Mouse (Mus musculus): ENCODE data around the gene Snx25.

Gene Snx25

GRCm38 (mm10) chr8:46152064-46153031 lies at the start of gene Snx25:
Gene Snx25 (minus strand): TSS chr8:46152159.
- peak; percentile 90 for DNase-seq

DNA sequence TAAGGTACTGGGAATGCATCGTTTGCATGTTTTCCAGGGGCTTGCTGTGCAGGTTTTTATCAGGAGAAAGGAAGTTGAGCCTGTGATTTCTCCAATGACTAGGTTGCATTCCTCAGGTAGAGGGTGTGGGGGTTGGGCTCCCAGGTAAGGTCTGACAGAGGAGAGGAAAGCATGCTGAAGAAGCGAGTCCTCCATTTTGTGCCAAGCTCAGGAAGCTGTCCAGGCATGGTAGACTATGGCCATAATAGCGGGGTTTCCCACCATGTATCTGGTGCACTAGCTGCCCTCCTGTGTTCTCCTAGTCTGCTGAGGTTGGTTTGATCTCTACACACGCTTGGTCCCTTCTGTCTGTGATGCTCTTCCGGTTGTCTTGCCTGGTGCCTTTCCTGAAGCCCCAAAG lies 45.7 kb upstream of the Snx25 start:
- no peak for DNase-seq

DNA sequence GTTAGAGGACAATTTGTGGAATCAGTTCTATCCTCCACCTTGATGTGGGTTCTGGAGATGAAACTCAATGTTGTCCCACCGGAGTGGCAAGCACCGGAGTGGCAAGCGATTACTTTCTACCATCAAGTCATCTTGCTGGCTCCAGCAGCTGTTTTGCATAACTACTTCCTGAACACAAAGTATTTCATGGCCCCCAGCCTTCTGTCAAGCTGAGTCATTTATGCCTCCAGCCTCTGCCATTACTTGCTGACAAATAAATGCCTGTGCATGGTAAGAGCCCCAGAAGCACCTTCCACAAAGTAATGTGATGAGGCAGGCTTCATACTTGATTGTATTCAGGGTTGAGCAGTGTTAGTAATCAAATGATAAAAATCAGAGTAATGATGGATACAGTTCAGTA lies 44.9 kb upstream of the Snx25 start:
- no peak for DNase-seq

GRCm38 (mm10) chr8:46193100-46193499 lies 41.1 kb upstream of the Snx25 start:
- DNase-seq, result no peak

GRCm38 (mm10) chr8:46185361-46185760 lies 33.4 kb upstream of the Snx25 start:
- peak; percentile 65 for DNase-seq

- no peak for DNase-seq
Observed at GRCm38 (mm10) chr8:46180136-46180535, 28.2 kb upstream of the Snx25 start.

DNA sequence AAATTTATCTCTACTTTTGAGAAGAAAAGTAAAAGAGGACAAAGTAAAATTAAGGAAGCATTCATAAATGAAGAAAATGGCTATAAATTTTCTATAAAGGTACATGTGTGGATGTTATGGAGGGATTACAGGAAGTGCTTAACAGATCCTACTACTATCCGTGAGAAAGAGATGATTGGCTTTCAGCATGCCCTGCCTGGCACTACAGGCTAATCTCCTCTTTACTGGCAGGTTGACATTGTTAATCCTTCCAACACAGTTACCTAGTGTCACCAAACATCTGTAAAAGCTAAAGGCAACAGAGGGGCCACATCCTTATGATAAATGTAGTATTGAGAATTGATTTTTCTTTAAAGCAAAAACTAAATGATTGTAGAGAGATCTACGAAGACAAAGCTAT lies 21.7 kb upstream of the Snx25 start:
- no peak for DNase-seq

- no peak for DNase-seq
Observed at GRCm38 (mm10) chr8:46163870-46164190, 11.9 kb upstream of the Snx25 start.

- DNase-seq, result peak; percentile 97
Observed at GRCm38 (mm10) chr8:46162953-46163869, 11.3 kb upstream of the Snx25 start.

DNA sequence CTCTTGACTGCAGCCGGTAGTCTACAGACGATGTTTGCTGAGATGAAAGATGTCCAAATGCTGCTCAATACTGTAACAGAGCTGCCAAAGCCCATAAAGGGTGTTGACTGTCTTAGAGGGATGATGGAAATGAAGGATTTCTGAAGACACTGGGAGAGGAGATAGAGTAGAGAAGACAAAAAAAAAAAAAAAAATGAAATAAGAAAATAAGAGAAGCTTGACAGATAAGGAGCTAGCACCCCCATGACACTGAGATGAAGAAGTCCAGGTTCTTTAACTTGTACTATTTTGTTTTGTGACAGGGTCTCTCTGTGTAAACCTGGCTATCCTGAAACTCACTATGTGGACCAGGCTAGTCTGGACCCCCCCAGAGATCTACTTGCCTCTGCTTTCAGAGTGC lies 1.1 kb upstream of the Snx25 start:
- DNase-seq, result no peak

DNA sequence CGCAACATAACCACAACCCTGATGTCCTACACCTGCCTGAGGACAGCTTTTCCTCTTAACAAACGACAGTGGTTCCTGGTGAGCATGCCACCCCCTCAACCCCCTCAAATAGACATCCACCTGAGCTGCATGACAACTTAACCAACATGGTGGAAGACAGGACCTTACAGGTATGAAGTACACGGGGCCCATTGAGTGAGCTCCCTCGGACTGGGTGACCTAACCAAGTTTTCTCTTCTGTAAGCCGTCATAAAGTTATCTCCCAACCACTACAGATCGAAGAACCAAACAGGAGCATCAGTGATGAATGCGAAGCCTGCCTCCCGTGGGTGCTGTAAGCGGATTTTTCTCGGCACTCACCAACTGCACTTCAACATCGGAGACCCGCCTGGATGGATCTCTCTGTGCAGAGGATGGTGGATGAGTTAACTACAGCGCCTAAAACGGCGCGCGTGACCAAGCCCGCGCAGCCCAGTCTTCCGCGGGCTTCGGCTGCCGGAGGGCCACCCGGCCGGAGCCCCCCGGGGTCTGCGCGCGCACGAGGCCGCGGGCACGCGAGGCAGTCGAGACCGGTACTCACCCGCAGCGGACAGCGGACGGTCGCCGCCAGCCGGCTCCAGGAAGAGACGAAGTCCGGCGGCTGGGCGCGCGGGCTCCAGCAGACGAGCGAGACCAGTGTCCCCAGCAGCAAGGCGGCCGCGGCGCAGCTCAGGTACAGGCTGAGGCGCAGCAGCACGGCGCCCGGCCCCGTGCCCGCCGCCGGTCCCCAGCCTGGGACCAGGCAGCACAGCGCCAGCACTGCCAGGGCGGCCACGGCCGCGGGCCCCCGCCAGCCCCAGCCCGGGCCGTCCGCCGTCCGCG lies 527 bp downstream of the Snx25 start, which contains the start of gene Cfap97:
Gene Cfap97, plus strand, starts transcription at position 570 of the 861 bp plus-strand sequence.
- peak; percentile 42 for DNase-seq

DNA sequence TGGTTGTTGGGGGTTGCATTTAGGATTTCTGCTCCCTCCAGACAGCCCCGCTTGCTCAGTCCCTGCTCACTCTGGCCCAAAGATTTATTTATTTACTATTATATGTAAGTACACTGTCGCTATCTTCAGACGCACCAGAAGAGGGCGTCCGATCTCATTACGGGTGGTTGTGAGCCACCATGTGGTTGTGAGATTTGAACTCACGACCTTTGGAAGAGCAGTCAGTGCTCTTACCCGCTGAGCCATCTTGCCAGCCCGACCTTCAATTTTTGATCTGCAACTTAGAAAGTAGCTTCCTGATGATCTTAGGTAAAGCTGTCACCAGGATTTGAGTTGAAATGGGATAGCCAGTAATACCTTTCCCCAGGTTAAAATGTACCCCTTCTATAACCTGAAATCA lies 2.2 kb downstream of the Snx25 start:
- no peak for DNase-seq

GRCm38 (mm10) chr8:46149306-46149705 lies 2.7 kb downstream of the Snx25 start:
- no peak for DNase-seq

DNA sequence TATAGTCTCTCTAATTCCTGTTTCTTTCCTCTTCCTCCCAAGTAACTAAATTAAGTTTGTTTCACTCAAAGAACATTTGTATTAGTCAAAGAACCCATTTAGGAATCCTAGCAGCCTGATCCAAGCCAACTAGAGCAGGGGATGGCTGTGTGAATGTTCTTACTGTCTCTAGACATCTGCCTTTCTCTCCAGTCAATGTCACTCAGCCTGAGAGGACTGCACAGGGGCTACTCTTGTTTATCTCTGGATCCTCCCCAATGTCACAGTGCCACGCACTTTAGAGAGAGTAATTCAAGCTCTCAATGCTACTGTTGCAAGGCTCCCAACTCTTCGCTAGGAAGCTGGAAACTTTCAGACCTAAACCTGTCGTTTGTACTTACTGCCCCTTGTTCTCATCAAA lies 5.8 kb downstream of the Snx25 start:
- no peak for DNase-seq

GRCm38 (mm10) chr8:46143924-46144323 lies 8.0 kb downstream of the Snx25 start:
- DNase-seq, result no peak

DNA sequence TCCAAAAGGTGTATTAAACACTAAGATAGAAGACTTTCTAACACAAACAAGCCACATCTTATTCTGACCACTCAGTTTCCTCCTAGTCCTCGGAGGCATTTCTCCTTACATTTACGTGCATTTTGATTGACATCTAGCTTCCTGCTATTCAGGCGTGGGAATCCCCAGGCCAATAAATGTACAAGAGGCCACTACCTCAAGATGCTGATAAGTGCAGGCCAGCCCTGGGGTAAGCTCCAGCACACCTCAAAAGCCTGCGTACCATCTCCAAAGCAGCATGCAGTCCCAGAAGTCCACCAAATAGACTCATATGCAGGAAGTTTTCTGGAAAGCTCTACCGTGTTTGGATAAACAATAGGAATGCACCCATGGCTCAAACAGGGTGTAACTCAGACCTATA lies 8.5 kb downstream of the Snx25 start:
- no peak for DNase-seq

DNA sequence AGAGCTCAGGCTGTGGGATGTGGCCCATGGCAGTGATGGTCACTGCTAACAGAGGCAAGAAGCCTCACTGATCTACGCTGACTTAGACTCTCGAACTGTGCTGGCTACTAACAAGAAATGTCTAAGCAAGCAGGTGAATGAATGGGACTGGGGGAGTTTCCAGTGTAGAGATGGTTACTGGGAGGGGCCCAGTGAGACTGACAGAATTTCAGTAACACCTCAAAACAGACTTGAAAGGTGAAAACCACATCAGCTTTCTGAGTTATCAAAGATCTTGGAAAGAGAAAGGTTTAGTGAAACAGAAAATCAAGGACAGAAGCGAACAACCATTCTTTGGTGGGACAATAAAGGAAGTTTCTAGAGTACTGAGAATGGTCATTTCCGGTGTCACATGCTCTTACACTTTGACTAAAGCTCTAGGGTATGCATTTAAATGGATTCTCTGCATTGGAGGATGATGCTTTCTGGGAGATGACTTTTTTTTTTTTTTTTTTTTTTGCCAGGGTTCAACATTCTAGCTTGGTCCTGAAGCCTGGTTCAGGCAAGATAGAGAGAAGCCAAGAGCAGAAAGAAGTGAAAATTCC lies 9.4 kb downstream of the Snx25 start:
- no peak for DNase-seq

GRCm38 (mm10) chr8:46141688-46142087 lies 10.3 kb downstream of the Snx25 start:
- DNase-seq, result no peak

GRCm38 (mm10) chr8:46140376-46141120 lies 11.4 kb downstream of the Snx25 start:
- peak; percentile 72 for DNase-seq

DNA sequence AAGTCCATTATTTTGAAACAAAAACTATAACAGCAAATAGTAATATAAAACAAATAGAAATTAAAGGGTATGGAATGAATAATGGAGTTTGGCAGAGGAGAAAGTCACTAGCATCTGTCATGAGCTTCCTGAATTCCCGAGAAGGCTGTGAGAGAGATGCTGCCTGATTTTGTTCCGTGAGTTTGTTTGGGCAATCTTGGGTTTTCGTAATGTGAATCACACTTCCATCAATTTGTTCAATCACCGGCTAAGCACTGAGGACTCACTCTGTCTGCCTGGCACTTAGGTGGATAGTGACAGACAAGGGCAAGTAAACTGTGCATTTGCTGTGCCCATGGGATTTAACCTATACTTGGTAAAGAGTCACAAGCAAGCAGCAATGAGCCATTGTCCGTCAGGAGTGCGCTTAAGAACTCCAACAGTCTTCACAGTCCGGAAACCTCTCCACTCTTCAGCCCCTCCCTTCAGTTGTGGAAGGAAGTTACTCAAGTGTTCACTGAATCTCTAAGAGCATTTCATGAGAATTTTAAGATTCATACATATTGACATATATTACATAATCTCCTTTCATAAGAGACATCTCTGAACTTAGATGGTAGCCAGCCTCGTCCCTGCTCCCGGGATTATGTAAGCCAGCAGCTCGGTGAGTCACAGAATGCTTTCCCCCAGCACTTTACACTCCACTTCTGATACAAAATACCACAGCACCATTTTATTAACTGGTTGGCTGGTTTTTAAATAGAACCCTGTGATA lies 13.9 kb downstream of the Snx25 start:
- DNase-seq, result peak; percentile 34

DNA sequence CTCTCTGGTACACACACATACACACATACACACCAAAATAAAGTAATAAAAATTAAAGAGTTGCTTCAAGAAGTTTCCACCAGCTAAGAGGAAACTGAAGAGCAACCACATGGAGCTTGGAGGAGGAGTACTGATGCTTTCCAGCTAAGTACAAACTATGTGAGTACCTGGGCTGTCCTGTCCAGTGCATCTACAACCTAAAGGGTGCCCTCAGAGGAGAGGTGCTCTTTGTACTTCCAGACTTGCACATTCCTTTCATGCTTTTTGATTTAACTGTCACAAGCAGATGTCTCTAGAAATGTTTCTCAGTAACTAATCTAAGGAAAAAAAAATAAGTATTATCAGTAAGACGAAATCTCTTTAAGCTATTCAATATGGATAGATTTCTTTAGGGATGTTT lies 14.6 kb downstream of the Snx25 start:
- peak; percentile 55 for DNase-seq
